Mouse (Mus musculus) heart, adult 18-20 months (tissue): ENCODE data around the gene Apoa1. TPM values are rescaled to one million over a fixed set of nuclear protein-coding genes. Genes with fewer than 3 reads are reported as not detected.

Experiments
- DNase-seq, 2 experiments: peaks; one replicate each; pipeline ENCODE4 v3.0.0; 2021 to 2022; ENCODE audit warnings: mixed read lengths in 1 of 2
- long read RNA-seq, 2 experiments: library from polyadenylated mRNA; stranded (forward); transcript quantifications; one replicate each; pipeline ENCODE4 v2.0.0; 2021
- total RNA-seq, 2 experiments: library from RNA; stranded (reverse); gene quantifications; 2 replicates each; pipeline ENCODE4 v1.2.3; 2021

The Apoa1 gene
- total RNA-seq = not detected
- long read RNA-seq, experiment 1 = 0 reads
- long read RNA-seq, experiment 2, partial matches to known transcripts = 0 of 1 reads
- long read RNA-seq, experiment 2, other reads (novel, unspliced or antisense) = 1 of 1 reads

- DNase-seq = no peak
Observed at GRCm38 (mm10) chr9:46228491-46228890, at the start of gene Apoa1. Gene Apoa1 (plus strand): TSS chr9:46228580.

DNA sequence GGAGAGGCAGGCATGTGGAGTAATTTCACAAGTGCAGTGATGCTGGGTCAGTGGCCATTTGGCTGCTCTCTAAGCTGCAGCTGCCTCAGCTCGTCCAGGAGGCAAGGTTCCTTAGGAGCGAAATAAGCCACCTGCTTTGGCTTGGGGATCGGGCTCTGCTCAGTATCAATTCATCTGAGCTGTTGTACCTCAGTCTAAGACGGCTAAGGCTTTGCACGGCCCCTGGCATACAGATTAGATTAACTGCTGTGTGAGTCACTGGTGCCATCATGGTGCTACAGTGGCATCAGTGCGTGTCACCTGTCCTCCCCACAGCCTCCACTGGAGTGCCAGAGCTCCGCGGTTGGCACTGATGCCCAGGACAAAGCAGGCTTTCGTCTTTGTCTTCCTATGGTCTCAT lies 49.8 kb upstream of the Apoa1 start:
- DNase-seq = no peak

- DNase-seq = no peak
Observed at GRCm38 (mm10) chr9:46181297-46181696, 47.1 kb upstream of the Apoa1 start.

DNA sequence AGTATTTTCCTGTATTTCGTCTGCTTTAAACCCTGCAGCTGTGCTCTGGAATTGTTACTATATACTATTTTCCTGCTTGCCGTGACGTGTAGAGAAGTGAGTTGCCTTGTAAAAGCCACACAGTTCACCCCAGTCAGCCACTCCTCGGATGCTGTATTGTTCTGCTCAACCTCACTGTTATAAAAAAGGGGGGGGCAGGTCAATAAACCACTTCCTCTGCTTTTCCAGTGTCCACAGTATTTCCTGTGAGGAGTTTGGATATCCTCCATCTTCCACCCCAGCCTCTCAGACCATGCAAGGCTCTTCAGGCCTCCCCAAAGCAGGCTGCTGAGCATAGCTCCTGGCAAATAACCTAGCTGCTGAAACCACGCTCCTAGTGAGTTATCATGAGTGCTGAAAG lies 43.8 kb upstream of the Apoa1 start:
- no peak for DNase-seq

- peak; percentile 47 to 69 for DNase-seq
Observed at GRCm38 (mm10) chr9:46185191-46185590, 43.2 kb upstream of the Apoa1 start.

- no peak for DNase-seq
Observed at GRCm38 (mm10) chr9:46186387-46186786, 42.0 kb upstream of the Apoa1 start.

GRCm38 (mm10) chr9:46188370-46188769 lies 40.0 kb upstream of the Apoa1 start:
- no peak for DNase-seq

DNA sequence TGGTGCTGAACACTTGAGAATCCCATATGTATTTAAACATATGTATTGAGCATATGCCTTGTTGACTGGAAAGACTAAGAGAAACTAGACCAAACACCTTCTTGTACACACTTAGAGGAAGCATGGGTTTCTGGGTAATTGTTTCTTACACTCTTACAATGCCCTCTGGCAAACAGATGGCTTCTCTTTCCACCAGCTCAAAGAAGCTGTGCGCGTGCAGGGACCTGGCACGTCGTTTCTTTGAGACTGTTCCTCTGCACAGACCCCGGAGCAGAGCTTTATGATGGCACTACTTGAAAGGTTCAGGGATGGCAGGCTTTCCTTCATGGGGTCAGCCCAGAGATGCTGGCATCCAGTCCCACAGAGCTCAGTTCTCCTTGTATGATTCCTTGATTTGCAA lies 39.4 kb upstream of the Apoa1 start:
- DNase-seq = no peak

DNA sequence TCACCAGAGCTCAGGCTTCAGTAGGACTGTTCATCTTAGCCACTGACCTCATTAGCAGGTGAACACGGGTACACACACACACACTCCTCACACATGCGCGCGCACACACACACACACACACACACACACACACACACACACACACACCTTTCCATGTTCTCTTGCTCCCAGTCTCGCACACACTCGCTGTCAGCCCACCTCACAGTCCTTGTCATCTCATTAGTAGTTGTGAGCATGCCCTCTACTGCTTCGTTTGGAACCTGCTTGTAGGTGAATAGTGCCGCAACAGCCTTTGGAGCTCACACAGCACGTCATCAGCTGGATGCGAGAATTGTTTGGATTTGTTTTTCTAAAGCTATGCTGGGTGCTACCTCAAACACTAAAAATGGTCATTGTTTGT lies 39.0 kb upstream of the Apoa1 start:
- no peak for DNase-seq

DNA sequence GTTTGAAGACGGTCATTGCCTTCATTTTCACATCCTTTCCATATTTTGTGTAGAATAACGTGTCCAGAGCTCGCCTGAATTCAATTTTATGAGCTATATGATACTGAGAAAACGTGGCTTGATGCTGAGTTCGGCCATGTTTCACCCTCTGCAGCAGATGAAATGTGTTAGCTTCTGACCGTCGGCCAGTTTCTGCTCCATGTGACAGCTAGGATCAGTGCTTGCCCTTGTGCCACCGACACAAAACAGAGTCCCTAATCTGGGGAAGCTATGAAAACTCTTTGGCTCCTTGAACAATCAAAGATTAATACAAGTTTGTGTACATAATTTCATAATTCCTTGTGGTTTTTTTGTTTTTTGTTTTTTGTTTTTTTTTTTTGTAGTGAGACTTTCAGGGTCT lies 37.1 kb upstream of the Apoa1 start:
- peak in 1 of 2 experiments; percentile 26 for DNase-seq

GRCm38 (mm10) chr9:46191644-46192043 lies 36.7 kb upstream of the Apoa1 start:
- DNase-seq = peak in 1 of 2 experiments; percentile 56

DNA sequence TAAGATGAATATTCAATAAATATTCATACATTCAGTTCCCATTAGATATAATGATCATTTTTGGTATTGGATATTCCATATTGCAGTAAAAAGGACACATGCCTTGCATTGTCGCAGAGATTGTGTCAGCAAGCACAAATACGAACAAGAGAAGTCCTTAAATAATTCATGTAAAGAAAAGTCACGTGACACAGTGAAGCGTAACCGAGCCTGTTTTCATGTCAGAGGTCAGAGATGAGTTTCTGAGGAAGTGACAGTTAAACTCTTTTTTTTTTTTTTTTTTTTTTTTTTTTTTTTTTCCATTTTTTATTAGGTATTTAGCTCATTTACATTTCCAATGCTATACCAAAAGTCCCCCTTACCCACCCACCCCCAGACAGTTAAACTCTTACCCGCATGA lies 35.7 kb upstream of the Apoa1 start:
- DNase-seq = no peak

DNA sequence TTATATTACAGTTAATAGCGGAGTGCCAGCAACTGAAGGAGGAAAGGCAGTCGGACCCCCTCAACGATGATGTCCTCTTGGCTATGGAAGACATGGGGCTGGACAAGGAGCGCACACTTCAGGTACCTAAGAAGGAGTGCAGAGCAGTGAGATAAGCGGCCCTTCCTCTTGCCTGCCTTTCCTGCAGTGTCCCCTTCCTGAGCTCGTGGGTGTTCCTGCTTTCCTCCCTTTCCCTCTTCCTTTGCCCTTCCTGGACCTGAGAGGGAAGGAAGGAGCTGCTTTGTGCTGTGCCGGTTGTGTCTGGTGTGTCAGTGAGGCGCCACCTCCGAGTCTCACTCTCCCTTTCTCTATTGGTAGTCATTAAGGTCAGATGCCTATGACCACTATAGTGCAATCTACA lies 33.6 kb upstream of the Apoa1 start:
- no peak for DNase-seq

DNA sequence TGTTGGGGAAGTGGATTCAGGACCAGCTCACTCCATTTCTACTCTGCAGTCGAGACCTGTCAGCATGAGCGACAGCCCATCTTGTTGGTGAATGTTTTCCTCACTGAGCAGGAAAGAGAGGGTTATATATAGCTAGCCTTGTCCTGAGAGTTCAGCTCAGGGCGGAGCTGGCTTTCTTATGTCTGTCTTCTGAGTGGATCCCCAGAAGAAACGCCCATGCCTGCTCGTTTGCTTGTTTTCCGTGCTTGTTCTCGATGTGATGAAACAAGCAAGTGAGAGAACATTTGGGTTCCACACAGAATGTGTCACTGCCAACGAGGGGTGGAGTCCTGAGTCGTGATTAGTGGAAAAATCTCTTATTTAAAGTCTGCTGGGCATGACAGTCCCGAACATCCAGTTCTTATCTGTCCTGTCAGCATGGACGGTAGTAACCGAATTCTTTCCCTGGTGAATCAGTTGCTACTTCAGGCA lies 31.6 kb upstream of the Apoa1 start:
- peak; percentile 86 to 90 for DNase-seq

GRCm38 (mm10) chr9:46198461-46198860 lies 29.9 kb upstream of the Apoa1 start:
- peak; percentile 58 to 65 for DNase-seq

DNA sequence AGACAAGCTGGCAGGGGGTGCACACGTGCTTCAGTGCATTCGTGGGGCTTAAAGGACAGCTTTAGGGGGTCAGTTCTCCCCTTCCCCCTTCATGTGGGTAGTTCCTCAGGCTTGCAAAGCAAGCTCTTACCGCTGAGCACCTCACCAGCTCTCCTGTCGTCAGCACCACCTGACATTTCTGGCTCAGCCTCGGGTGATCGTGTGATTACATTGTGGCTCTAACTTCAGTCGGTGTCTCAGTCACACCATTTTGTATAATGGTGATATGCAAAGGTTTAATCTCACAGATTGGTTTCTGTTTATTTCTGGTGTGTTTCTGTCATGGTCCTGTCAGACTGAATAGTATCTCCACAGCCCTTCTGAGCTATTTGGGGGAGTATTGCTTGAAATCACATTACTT lies 29.4 kb upstream of the Apoa1 start:
- no peak for DNase-seq

DNA sequence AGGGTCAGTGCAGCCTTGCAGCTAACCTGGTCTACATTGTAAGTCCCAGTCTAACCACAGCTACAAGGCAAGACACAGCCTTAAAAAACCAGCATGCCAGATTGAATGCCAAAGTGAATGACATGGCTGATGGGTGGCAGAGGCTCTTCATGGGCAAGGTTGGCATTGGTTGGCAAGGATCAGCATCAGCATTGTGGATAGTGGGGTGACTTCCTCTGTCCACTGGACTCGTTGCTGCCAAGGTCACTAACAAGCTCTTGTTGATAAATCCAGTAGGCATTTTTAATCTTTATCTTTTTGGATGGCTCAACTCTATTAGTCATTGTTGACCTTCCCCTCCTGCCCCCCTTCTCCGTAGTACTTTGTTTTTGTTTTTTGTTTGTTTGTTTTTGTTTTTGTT lies 28.8 kb upstream of the Apoa1 start:
- peak in 1 of 2 experiments; percentile 60 for DNase-seq

DNA sequence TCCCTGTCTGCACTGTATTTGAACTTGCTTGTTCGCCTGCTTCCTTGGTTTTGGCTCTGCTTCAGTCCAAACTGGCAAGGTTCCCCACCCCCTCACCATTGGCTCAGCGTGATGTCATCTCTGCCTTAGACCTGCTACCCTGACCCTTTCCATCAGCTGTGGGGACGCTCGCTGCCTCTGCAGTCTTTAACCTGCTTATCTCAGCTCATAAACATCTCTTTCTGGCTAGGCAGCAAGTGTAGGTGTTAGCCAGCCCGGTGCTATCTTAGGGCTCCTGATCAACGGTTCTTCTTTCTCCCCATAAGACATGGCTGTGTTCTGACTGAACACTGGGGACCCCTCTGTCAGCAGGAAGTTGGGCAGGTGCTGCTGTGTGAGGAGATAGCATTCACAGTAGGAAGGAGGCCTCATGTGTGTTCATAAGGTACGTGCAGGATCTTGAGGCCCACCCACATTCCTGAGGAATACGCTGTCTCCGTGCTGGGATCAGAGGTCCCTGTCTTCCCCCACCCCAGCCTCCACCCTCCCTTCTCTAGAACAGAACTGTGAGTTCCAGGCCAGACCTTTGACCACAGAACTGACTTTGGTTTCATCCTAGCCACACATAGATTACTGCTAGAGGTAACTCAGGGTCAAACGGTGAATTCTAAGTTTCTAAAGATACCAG lies 21.4 kb upstream of the Apoa1 start:
- DNase-seq = peak in 1 of 2 experiments; percentile 22

DNA sequence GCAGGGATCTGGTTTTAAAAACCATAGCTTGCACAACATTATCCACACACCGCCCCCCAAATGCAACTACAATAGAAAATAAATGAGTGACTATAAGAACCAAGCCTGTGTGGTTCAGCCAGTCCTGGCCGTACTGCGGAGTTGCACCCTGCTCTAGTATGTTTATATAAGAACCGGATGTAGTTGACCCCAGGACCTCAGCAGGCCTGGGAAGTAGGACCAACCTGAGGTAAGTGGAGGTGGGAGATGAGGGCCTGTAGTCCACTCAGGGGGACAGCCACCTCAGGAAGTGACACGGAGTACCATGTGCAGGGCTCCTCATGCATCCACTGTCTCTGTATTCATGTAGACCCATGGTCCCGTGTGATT lies 20.9 kb upstream of the Apoa1 start:
- DNase-seq = no peak

DNA sequence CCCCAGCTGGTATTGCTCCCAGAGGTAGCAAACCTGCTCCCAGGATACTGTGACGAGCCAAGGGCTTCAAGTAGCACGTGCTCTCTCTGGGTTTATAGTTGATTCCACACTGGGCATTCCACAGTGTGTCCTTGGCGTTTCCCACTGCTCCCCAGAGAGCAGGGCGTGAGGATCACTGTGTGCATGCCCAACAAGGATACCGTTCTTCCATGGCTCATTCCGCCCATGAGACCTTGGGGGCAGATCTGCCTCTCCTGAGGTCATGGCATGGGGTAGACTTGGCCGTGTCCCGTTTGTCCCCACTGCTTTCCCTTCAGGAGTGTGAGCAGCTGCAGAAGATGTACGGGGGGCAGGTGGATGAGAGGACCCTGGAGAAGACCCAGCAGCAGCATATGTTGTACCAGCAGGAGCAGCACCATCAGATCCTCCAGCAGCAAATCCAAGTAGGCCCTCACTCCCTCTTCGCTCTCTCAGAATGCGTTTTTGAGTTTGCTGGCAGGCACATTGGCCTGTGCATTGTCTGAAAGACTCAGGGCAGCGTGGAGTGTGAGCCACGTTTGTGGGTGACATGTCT lies 19.9 kb upstream of the Apoa1 start:
- no peak for DNase-seq

- DNase-seq = no peak
Observed at GRCm38 (mm10) chr9:46210473-46210872, 17.9 kb upstream of the Apoa1 start.

GRCm38 (mm10) chr9:46214276-46214675 lies 14.1 kb upstream of the Apoa1 start:
- no peak for DNase-seq

- DNase-seq = peak in 1 of 2 experiments; percentile 25
Observed at GRCm38 (mm10) chr9:46214946-46215337, 13.4 kb upstream of the Apoa1 start.
